Comparison of ENCODE assay signal across 8 mouse cellular contexts in the genomic region with DNA sequence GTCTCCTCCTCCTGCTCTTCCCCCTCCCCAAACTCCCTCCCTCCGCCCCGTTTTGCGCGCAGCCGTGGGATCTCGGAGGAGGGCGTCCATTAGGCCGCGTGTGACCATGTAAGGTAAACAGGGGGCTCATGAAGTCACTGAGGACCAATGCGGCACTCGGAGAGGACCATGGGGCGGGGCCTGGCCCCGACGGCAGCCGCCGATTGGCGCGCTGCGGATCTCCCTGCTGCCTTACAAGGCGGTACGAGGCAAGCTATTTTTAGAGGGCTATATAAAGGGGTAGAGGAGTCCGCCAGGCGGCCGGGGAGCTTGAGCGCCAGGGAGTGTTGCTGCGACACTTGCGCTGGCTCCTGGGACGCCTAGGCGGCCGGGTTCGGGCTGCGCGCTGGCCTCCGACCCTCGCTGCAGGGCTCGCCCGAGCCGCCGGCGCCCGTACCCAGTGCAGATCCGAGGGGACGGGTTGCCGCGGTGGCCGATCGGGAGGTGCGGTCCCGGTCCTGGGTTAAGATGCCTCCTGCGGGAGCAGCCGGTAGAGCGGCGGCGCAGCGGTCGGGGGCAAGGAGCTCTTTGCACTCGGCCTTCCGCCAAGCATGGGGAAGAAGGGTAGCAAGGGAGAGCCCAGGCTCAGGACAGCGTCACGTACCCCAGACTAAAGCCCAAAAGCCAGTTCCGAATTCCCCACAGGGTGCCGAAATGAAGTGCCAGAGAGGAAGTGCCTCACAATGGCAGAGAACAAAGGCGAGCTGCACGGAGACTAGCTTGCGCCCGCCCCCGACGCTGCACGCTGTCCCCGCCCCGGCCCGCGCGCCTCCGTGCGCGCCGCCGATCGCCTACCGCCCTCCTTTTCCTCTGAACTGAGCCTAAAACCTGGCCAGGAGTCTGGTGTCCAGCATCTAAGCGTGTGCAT. TPM values are rescaled to one million over a fixed set of nuclear protein-coding genes. Genes with fewer than 3 reads are reported as not detected.
DNase-seq lines count a peak whose midpoint lies in the region; ATAC-seq lines count a peak whose summit lies in the region.

Gene Klf7 (minus strand): TSS at position 724 of the 907 bp plus-strand sequence.

- H3K27ac ChIP-seq in heart, embryonic 14.5 days (replicated peaks in 1 of 2; ENCODE audit: control insufficient read depth in 1 of 2, insufficient read depth in 1 of 2, low read depth in 2 of 2, low read length in 2 of 2), result peak within 1 kb of the TSS; percentile 100
- peak within 1 kb of the TSS; percentile 96 for H3K27ac ChIP-seq in liver, embryonic 13.5 days
- peak within 1 kb of the TSS; percentile 100 for H3K27ac ChIP-seq in stomach, embryonic 16.5 days (ENCODE audit: low read length)

- peak; percentile 99 for DNase-seq in CD4-positive, CD25-positive, alpha-beta regulatory T cell, adult 2 months (ENCODE audit: low read depth, low spot score)
- DNase-seq in c-Kit-negative CD71-positive TER-119-positive erythroid progenitor cells, embryonic 14.5 days (ENCODE audit: low read depth, low spot score), result peak; percentile 29
- DNase-seq in fibroblast of lung, adult 2 months (ENCODE audit: low read depth), result peak; percentile 100
- peak; percentile 99 for DNase-seq in kidney, postnatal 14 days
- DNase-seq in liver, embryonic 13.5 days, result peak; percentile 91
- peak; percentile 95 for DNase-seq in neural tube, embryonic 10.5 days (ENCODE audit: extremely low spot score, low spot score)

- H3K4me3 ChIP-seq in heart, embryonic 14.5 days (ENCODE audit: control insufficient read depth in 1 of 2, insufficient read depth in 1 of 2, low read depth in 1 of 2, low read length in 2 of 2), result peak within 1 kb of the TSS; percentile 85 to 97
- H3K4me3 ChIP-seq in liver, embryonic 13.5 days (replicated peaks), result peak within 1 kb of the TSS; percentile 77
- peak within 1 kb of the TSS; percentile 78 for H3K4me3 ChIP-seq in stomach, embryonic 16.5 days (replicated peaks; ENCODE audit: low read length)

- peak within 1 kb of the TSS; percentile 100 for H3K9ac ChIP-seq in heart, embryonic 14.5 days (ENCODE audit: low read length)
- H3K9ac ChIP-seq in liver, embryonic 13.5 days, result peak within 1 kb of the TSS; percentile 88
- H3K9ac ChIP-seq in stomach, embryonic 16.5 days (ENCODE audit: low read length), result peak within 1 kb of the TSS; percentile 100

- H3K4me2 ChIP-seq in heart, embryonic 14.5 days (ENCODE audit: low read length), result peak within 1 kb of the TSS; percentile 80
- H3K4me2 ChIP-seq in liver, embryonic 13.5 days, result peak within 1 kb of the TSS; percentile 94
- peak within 1 kb of the TSS; percentile 81 for H3K4me2 ChIP-seq in stomach, embryonic 16.5 days (ENCODE audit: low read depth, low read length)

- no peaks in the 10 kb centered on the region for H3K9me3 ChIP-seq in heart, embryonic 14.5 days (ENCODE audit: control insufficient read depth, low read length)
- no peaks in the 10 kb centered on the region for H3K9me3 ChIP-seq in liver, embryonic 13.5 days (replicated peaks)
- H3K9me3 ChIP-seq in stomach, embryonic 16.5 days (replicated peaks; ENCODE audit: control insufficient read depth, low read length), result no peaks in the 10 kb centered on the region

- no peaks in the 10 kb centered on the region for H3K36me3 ChIP-seq in heart, embryonic 14.5 days (ENCODE audit: control insufficient read depth, insufficient read depth, low read length)
- H3K36me3 ChIP-seq in liver, embryonic 13.5 days, result no peaks in the 10 kb centered on the region
- H3K36me3 ChIP-seq in stomach, embryonic 16.5 days (ENCODE audit: control insufficient read depth, insufficient read depth, low read length), result no peaks in the 10 kb centered on the region

- WGBS in heart, embryonic 14.5 days, result under 1% methylated on average over 82 of the region's 82 CpGs
- under 1% methylated on average over 82 of the region's 82 CpGs for WGBS in liver, embryonic 13.5 days (ENCODE audit: insufficient replicate concordance)
- under 1% methylated on average over 82 of the region's 82 CpGs for WGBS in stomach, embryonic 16.5 days

- ATAC-seq in heart, embryonic 14.5 days (ENCODE audit: insufficient number of reproducible peaks, insufficient read depth, low FRiP score, low read depth), result peak; percentile 97
- ATAC-seq in liver, embryonic 13.5 days (ENCODE audit: low read depth), result peak; percentile 94
- peak; percentile 98 for ATAC-seq in stomach, embryonic 16.5 days (ENCODE audit: insufficient read depth, low FRiP score)

- H3K27me3 ChIP-seq in heart, embryonic 14.5 days (ENCODE audit: control insufficient read depth, insufficient read depth, low read length), result no peaks in the 10 kb centered on the region
- peaks cover 17% of the 10 kb centered on the region for H3K27me3 ChIP-seq in liver, embryonic 13.5 days
- H3K27me3 ChIP-seq in stomach, embryonic 16.5 days (ENCODE audit: control insufficient read depth, insufficient read depth, low read length), result no peaks in the 10 kb centered on the region

- H3K4me1 ChIP-seq in heart, embryonic 14.5 days (ENCODE audit: control insufficient read depth in 2 of 2, insufficient read depth in 2 of 2, low read length in 2 of 2), result peaks cover 8 to 15% of the 10 kb centered on the region in 2 experiments
- H3K4me1 ChIP-seq in liver, embryonic 13.5 days (replicated peaks), result peaks cover 33% of the 10 kb centered on the region
- peaks cover 13% of the 10 kb centered on the region; the same call in 1 of the 2 replicates for H3K4me1 ChIP-seq in stomach, embryonic 16.5 days (ENCODE audit: control insufficient read depth, insufficient read depth, low read length)

RNA-seq across cellular contexts. Expression of gene Klf7, which starts in this region (rescaled TPM):
- 13.0 and 15.6 TPM in 2 replicates for polyA plus RNA-seq in heart, embryonic 14.5 days (2014; fragmentation: Nextera tagmentation; extraction: Ambion mirVana)
- 5.6 and 7.3 TPM in 2 replicates for polyA plus RNA-seq in liver, embryonic 13.5 days (2015; fragmentation: Nextera tagmentation; extraction: Ambion mirVana)
- polyA plus RNA-seq in stomach, embryonic 16.5 days (2015; fragmentation: Nextera tagmentation; extraction: Ambion mirVana), result 22.9 and 25.4 TPM in 2 replicates

Comparison
In these comparisons a context has a peak if more than half of its experiments do, and no peak if none do; other contexts are left out.
1. Peak in every context shown above with its lines: DNase-seq, ATAC-seq, H3K4me3 ChIP-seq and H3K27ac ChIP-seq.
2. DNase-seq: peak in every context shown above with its lines; median percentile 100 in fibroblast of lung, adult 2 months; 99 in CD4-positive, CD25-positive, alpha-beta regulatory T cell, adult 2 months; 99 in kidney, postnatal 14 days; 95 in neural tube, embryonic 10.5 days; 91 in liver, embryonic 13.5 days; 29 in c-Kit-negative CD71-positive TER-119-positive erythroid progenitor cells, embryonic 14.5 days.